Mouse (Mus musculus): ENCODE measurements around the gene Fsd1l. TPM values are rescaled to one million over a fixed set of nuclear protein-coding genes. Genes with fewer than 3 reads are reported as not detected.
"Not testable (repeated sequence)": the region's sequence is repeated elsewhere in the genome, so short reads cannot be mapped to it uniquely, and the experiment has no call there.

Fsd1l gene
- polyA plus RNA-seq, 1 experiment from 2014 or later: 10.1 TPM

DNA sequence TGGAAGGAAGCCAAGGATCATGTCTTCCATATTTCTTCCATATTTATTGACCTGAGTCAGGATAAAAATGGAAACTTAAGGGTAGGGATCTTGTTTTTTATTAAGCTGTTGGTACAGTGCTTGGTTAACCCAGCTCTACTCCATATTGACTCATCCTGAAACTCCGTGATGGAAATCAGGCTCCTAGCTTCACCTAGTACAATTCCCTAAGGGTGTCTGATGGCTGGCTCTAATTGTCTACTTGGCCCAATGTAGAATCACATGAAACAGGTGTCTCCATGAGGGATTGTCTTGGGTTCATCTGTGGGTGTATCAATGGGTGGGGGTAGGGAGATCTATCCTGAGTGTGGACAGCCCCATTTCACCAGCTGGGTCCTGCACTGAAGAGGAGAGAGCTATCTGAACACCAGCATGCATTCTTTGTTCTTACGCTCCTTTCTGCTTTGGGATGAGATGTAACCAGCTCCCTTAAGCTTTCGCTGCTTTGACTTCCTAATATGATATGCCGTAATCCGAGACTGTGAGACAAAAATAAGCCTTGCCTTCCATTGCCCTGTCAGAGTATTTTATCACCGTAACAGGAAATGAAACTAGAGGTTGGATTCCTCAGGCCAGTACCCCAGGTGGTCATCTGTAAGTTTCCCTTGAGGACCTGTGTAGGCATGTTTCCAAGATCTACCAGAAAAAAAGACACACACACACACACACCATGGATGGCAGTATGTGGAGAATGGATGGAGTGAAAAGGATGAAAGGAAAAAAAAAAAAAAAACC lies 79.5 kb downstream of the Fsd1l start:
- H3K27ac ChIP-seq: no peak overlapping the region
- H3K36me3 ChIP-seq: no peaks in the 10 kb centered on the region
- peaks cover 5% of the 10 kb centered on the region; the same call in 1 of the 2 replicates for H3K4me1 ChIP-seq (replicated peaks)
- no peaks in the 10 kb centered on the region for H3K9me3 ChIP-seq (replicated peaks)
- WGBS: 75% methylated on average over 6 of the region's 6 CpGs
- no peak for ATAC-seq (replicated peaks; ENCODE audit: insufficient number of reproducible peaks, insufficient read depth, low FRiP score, low read depth)
- H3K27me3 ChIP-seq: no peaks in the 10 kb centered on the region
- H3K4me3 ChIP-seq: no peak overlapping the region
- H3K9ac ChIP-seq: no peak overlapping the region
- H3K4me2 ChIP-seq: no peak overlapping the region

DNA sequence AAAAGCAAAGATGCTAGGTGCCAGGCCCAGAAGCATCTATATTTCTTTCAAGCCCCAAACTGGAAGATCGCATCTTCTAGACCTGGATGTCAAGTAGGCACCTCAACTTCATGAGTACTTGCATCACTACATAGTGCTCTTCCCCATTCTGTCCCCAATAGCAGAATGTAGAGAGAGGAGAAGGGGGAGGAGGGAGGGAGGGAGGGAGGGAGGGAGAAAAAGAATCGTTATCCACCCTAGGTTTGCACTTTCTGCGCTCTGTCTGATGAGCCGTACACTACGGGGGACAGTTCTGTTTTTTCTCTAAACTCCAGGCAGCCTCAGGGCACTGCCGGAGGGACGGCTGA lies 82.4 kb downstream of the Fsd1l start, which contains the start of gene Fktn:
Gene Fktn, plus strand, starts transcription at position 295 of the 347 bp plus-strand sequence.
- 18% methylated on average over 7 of the region's 7 CpGs for WGBS
- Histone ChIP-seq H3K9ac (peak within 1 kb of the TSS; percentile 84), H3K4me3 (peak within 1 kb of the TSS; percentile 79), H3K4me2 (peak within 1 kb of the TSS; percentile 87), H3K27me3 (no peaks in the 10 kb centered on the region), H3K9me3 (replicated peaks) (no peaks in the 10 kb centered on the region), H3K27ac (peak within 1 kb of the TSS; percentile 77), H3K36me3 (no peaks in the 10 kb centered on the region), H3K4me1 (replicated peaks) (peaks cover 11% of the 10 kb centered on the region; the same call in 1 of the 2 replicates)
- peak; percentile 67 for ATAC-seq (replicated peaks; ENCODE audit: insufficient number of reproducible peaks, insufficient read depth, low FRiP score, low read depth)

DNA sequence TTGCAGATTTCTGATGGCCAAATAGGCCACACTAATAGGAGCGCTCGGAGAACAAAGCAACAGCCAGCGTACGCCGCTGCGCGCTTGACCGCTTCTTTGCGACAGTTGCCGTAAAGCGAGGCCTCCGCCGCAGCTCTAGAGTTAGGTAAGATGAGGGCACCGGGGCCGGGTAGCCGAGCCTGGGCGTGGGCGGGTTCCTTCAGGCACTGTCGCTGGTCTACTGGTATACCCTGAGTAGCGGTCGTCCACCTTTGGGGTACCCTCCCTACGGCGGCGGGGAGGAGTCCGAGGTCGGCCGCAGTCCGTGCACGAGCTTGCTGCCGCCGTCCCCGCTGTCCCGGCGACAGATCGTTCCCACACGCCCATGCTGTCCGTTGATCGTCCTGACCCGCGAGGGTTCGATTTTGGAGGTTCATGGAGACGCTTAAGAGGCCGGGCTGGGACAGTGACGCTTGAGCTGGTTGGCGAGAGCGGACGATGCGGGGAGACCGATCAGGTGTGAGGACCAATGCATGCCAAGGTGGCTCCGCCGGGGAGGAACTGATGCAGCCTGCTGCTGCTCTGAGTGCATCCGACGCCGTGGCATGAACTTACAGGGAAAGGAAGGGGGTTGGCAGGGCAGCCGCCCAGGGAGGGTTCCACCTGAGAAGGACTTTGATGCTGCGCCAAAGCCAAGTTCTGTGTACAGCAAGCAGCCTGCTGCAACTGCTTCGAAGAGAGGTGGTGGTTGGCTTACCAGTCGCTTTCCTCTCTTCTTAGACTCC lies 83.0 kb downstream of the Fsd1l start:
- Histone ChIP-seq H3K4me2 (peak overlapping the region; percentile 87), H3K4me1 (replicated peaks) (peaks cover 11% of the 10 kb centered on the region; the same call in 1 of the 2 replicates), H3K9ac (peak overlapping the region; percentile 84), H3K9me3 (replicated peaks) (no peaks in the 10 kb centered on the region), H3K36me3 (no peaks in the 10 kb centered on the region), H3K4me3 (peak overlapping the region; percentile 79), H3K27me3 (no peaks in the 10 kb centered on the region), H3K27ac (peak overlapping the region; percentile 77)
- peak; percentile 89 for ATAC-seq (replicated peaks; ENCODE audit: insufficient number of reproducible peaks, insufficient read depth, low FRiP score, low read depth)
- WGBS: 3% methylated on average over 58 of the region's 58 CpGs

DNA sequence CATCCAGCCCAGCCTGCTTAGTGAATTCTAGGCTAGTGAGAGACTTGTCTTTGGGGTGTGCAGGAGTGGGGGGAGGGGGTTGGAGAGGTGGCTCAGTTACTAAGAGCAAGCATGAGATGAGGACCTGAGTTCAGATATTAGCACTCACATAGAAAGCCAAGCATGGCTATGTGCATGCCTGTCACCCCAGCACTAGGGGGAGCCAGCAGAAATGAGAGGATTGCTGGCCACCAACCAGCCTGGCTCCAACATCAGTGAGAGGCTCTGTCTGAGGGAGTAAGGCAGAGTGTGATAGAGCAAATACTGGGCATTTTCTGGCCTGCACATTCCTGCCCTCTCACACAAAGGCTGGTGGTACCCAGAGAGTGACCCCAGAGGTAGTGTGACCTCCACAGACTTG lies 84.7 kb downstream of the Fsd1l start:
- Histone ChIP-seq H3K36me3 (no peaks in the 10 kb centered on the region), H3K4me1 (replicated peaks) (peaks cover 11% of the 10 kb centered on the region; the same call in 1 of the 2 replicates), H3K27me3 (no peaks in the 10 kb centered on the region), H3K4me2 (no peak overlapping the region), H3K9ac (no peak overlapping the region), H3K27ac (no peak overlapping the region), H3K4me3 (no peak overlapping the region), H3K9me3 (replicated peaks) (no peaks in the 10 kb centered on the region)
- ATAC-seq (replicated peaks; ENCODE audit: insufficient number of reproducible peaks, insufficient read depth, low FRiP score, low read depth): no peak

DNA sequence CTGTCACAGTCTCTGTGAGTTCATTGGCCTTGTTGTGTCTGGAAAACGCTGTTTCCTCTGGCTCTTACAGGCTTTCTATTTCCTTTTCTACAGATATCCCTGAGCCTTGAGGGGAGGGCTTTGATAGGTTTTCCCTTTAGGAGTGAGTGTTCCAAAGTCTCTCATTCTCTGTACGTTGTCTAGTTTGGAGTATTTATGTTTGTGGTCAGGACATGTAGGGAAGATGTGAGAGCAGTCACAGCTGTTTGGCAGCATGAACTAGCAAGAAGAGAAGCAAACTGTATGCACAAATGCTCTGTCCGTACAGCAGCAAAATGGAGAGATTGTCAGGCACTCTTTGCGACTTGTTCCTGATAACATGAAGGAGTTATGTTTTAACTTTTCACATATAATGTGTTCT lies 86.3 kb downstream of the Fsd1l start:
- Histone ChIP-seq H3K9me3 (replicated peaks) (no peaks in the 10 kb centered on the region), H3K4me1 (replicated peaks) (peaks cover 11% of the 10 kb centered on the region; the same call in 1 of the 2 replicates), H3K4me2 (no peak overlapping the region), H3K27ac (no peak overlapping the region), H3K27me3 (no peaks in the 10 kb centered on the region), H3K4me3 (no peak overlapping the region), H3K9ac (no peak overlapping the region), H3K36me3 (no peaks in the 10 kb centered on the region; the same call in 1 of the 2 replicates)
- WGBS: 54% methylated on average over 4 of the region's 4 CpGs
- no peak for ATAC-seq (replicated peaks; ENCODE audit: insufficient number of reproducible peaks, insufficient read depth, low FRiP score, low read depth)

DNA sequence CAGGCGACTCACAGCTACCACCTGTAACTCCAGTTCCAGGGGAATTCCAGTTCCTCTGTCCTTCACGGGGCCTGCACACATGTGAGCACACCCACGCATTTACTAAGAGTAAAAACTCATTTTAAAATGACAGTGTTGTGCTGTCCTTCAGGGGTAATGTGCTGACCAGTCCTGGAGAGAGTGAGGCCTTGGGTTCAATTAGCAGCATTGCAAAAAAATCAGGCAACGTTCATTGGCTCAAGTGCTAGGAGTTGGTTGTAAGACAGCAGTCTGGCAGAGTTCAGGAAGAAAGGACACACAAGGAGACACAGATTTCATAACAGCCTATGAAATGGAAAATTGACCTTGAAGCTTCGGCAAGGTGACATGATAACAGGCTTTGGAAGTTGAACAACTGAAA lies 87.0 kb downstream of the Fsd1l start:
- H3K9me3 ChIP-seq (replicated peaks): no peaks in the 10 kb centered on the region
- H3K4me1 ChIP-seq (replicated peaks): peaks cover 11% of the 10 kb centered on the region; the same call in 1 of the 2 replicates
- no peak overlapping the region for H3K4me2 ChIP-seq
- no peaks in the 10 kb centered on the region; the same call in 1 of the 2 replicates for H3K36me3 ChIP-seq
- no peak overlapping the region for H3K4me3 ChIP-seq
- WGBS: 60% methylated on average over 5 of the region's 5 CpGs
- H3K27ac ChIP-seq: peak overlapping the region; percentile 39
- ATAC-seq (replicated peaks; ENCODE audit: insufficient number of reproducible peaks, insufficient read depth, low FRiP score, low read depth): no peak
- no peak overlapping the region for H3K9ac ChIP-seq
- no peaks in the 10 kb centered on the region for H3K27me3 ChIP-seq

DNA sequence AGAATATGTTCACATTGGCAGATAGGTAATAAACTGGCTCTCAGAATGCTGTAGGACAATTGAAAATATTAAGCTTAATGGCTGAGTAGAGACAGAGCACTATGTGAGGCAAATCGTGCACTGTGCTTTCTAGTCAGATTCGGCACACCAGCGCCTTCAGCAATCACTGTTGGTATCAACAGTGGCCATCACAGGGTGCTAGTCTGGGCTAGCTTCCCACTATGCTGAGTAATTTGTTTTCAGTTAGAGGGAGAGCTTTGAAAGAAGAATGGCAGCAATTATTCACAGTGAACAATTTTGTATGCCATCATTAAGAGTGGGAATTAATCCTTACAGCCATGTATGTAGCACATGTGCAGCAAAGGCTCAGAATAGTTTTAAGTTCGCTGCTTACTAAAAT lies 91.2 kb downstream of the Fsd1l start:
- H3K4me2 ChIP-seq: no peak overlapping the region
- H3K27me3 ChIP-seq: no peaks in the 10 kb centered on the region
- whole genome bisulfite sequencing: 86% methylated on average over 4 of the region's 4 CpGs
- no peak overlapping the region for H3K27ac ChIP-seq
- ATAC-seq (replicated peaks; ENCODE audit: insufficient number of reproducible peaks, insufficient read depth, low FRiP score, low read depth): no peak
- no peak overlapping the region for H3K9ac ChIP-seq
- H3K36me3 ChIP-seq: peaks cover under 1% of the 10 kb centered on the region; the same call in 1 of the 2 replicates
- 0 out of 2 replicates have a peak, but pooled peaks cover 3% of the 10 kb centered on the region for H3K4me1 ChIP-seq (replicated peaks)
- H3K9me3 ChIP-seq (replicated peaks): no peaks in the 10 kb centered on the region
- H3K4me3 ChIP-seq: no peak overlapping the region

DNA sequence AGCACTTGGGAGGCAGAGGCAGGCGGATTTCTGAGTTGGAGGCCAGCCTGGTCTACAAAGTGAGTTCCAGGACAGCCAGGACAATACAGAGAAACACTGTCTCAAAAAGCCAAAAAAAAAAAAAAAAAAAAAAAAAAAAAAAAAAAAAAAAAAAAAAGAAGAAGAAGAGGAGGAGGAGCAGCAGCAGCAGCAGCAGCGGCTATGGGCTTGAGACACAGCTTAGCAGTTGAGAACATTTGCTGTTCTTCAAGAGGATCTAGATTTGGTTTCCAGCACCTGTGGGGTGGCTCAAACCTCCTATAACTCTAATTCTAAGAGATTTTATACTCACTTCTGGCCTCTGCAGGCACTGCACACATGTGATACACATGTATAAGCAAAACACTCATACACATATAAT lies 94.8 kb downstream of the Fsd1l start:
- H3K27me3 ChIP-seq; H3K4me2 ChIP-seq; H3K9me3 ChIP-seq (replicated peaks); H3K27ac ChIP-seq; ATAC-seq (replicated peaks; ENCODE audit: insufficient number of reproducible peaks, insufficient read depth, low FRiP score, low read depth); H3K9ac ChIP-seq; H3K4me3 ChIP-seq; H3K4me1 ChIP-seq (replicated peaks): not testable (repeated sequence)
- 84% methylated on average over 2 of the region's 2 CpGs for WGBS
- H3K36me3 ChIP-seq: peaks cover 11% of the 10 kb centered on the region

DNA sequence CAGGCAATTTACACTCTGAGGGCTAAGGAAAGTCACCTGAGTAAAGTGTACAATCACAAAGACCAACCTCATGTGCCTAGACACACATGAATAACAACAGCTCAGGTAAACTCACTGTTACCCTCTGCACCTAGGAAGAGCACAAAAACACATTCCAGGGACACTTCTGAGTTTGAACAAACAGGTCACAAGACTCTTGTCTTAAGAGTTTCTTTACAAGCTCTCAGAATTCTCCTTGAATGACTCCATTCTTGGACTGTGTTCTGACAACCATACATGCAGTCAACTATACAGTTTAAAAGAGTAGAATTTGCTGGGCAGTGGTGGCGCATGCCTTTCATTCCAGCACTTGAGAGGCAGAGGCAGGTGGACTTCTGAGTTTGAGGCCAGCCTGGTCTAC lies 96.8 kb downstream of the Fsd1l start:
- Histone ChIP-seq H3K4me1 (replicated peaks) (no peaks in the 10 kb centered on the region), H3K27ac (no peak overlapping the region), H3K9ac (no peak overlapping the region), H3K4me3 (no peak overlapping the region), H3K4me2 (no peak overlapping the region), H3K36me3 (peaks cover 17% of the 10 kb centered on the region), H3K27me3 (no peaks in the 10 kb centered on the region), H3K9me3 (replicated peaks) (no peaks in the 10 kb centered on the region)
- ATAC-seq (replicated peaks; ENCODE audit: insufficient number of reproducible peaks, insufficient read depth, low FRiP score, low read depth): no peak
- WGBS: 100% methylated on average over 1 of the region's 1 CpGs

DNA sequence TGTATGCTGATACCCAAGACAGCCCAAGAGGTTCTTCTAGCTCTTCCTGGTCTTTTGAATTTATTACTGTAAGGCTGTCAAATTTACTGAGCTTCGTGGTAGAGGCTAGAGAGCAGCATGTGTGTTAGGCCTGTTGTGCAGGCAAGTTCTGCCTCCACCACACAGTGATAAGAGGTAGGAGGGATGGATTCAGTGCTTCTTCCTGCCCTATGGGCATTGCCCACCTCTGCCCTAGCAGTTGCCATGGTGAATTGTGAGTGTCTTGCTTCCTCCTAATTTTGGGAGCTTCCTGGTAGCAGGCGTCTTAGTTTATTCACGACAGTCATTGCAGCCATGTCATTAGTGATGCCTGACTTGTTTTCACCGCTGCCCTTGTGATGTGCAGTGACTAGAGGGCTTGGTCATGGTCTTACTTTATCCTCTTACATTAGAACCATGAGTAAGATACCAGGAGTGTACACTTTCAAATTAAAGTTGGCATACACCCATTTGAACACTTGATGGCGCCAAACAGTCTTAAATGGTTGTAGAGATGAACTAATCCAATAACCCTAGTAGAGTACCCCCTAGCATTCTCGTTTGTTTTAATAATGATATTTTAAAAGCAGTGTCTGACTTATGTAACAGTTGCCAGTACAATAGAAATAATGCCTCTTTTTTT lies 107.8 kb downstream of the Fsd1l start:
- no peak overlapping the region for H3K9ac ChIP-seq
- H3K4me2 ChIP-seq: no peak overlapping the region
- 40% methylated on average over 6 of the region's 6 CpGs for WGBS
- no peak for ATAC-seq (replicated peaks; ENCODE audit: insufficient number of reproducible peaks, insufficient read depth, low FRiP score, low read depth)
- no peaks in the 10 kb centered on the region for H3K9me3 ChIP-seq (replicated peaks)
- H3K27me3 ChIP-seq: no peaks in the 10 kb centered on the region
- H3K4me1 ChIP-seq (replicated peaks): no peaks in the 10 kb centered on the region
- no peak overlapping the region for H3K4me3 ChIP-seq
- H3K27ac ChIP-seq: no peak overlapping the region
- H3K36me3 ChIP-seq: peaks cover 18% of the 10 kb centered on the region

DNA sequence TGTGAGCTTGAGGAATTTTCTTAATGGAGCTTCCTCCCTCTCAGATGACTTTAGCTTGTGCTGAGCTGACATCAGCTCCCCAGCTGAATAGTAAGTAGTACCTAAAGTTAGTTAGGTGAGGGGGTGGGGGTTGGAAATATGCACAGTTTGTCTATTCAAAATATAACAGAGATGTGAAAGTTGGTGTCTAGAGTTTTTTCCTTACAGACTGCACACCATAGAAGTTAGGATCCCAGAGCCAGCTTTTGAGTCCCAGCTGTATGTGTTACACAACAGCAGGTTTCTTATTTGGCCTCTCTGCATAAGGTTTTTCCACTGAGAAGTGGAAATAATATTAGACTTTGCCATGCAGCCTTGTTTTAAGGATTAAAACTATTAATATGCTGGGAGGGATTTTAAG lies 118.6 kb downstream of the Fsd1l start:
- Histone ChIP-seq H3K9ac (no peak overlapping the region), H3K36me3 (peaks cover 15% of the 10 kb centered on the region; the same call in 1 of the 2 replicates), H3K27ac (no peak overlapping the region), H3K4me2 (no peak overlapping the region), H3K4me1 (replicated peaks) (no peaks in the 10 kb centered on the region), H3K4me3 (no peak overlapping the region), H3K9me3 (replicated peaks) (no peaks in the 10 kb centered on the region), H3K27me3 (no peaks in the 10 kb centered on the region)
- ATAC-seq (replicated peaks; ENCODE audit: insufficient number of reproducible peaks, insufficient read depth, low FRiP score, low read depth): no peak
